Mouse (Mus musculus) kidney, adult 2 months (tissue): ENCODE measurements around the gene Rnf115. TPM values are rescaled to one million over a fixed set of nuclear protein-coding genes. Genes with fewer than 3 reads are reported as not detected.

Experiments
- DNase-seq: peaks from one replicate; pipeline ENCODE4 v3.0.0; 2021
- H3K27ac ChIP-seq: fragments of 200-500 bp; 2 replicates; pipeline ENCODE4 v1.5.1; 2012; ENCODE audit warnings: low read depth, low read length, control low read depth, inconsistent platforms; ENCODE audit not compliant: insufficient read depth
- H3K27me3 ChIP-seq: fragments of 200-500 bp; replicated peaks from 2 replicates; pipeline ENCODE4 v1.6.1; 2012; ENCODE audit warnings: mild to moderate bottlenecking, moderate library complexity, low read length, inconsistent platforms; ENCODE audit not compliant: control insufficient read depth, insufficient read depth
- H3K36me3 ChIP-seq: fragments of 200-500 bp; 2 replicates; pipeline ENCODE4 v1.6.1; 2012; ENCODE audit warnings: mild to moderate bottlenecking, moderate library complexity, low read length, inconsistent platforms; ENCODE audit not compliant: control insufficient read depth, insufficient read depth
- H3K4me1 ChIP-seq: fragments of 200-500 bp; 2 replicates; pipeline ENCODE4 v1.6.1; 2011; ENCODE audit warnings: low read length; ENCODE audit not compliant: control insufficient read depth, insufficient read depth
- H3K4me3 ChIP-seq: fragments of 200-500 bp; 2 replicates; pipeline ENCODE4 v1.5.1; 2011; ENCODE audit warnings: mild to moderate bottlenecking, low read depth, low read length, control low read depth; ENCODE audit not compliant: insufficient read depth
- CTCF ChIP-seq: fragments of 200-500 bp; conservative IDR thresholded peaks from 2 replicates; pipeline ENCODE4 v1.5.1; 2011; ENCODE audit warnings: low read depth, mild to moderate bottlenecking, control low read depth, low read length, moderate library complexity, mixed read lengths; ENCODE audit not compliant: insufficient read depth, insufficient read length
- POLR2A ChIP-seq: fragments of 200-500 bp; IDR thresholded peaks from one replicate; pipeline ENCODE4 v1.6.1; 2011; ENCODE audit warnings: low read depth, low read length, control low read depth
- WGBS: fragments of 180-500 bp; shearing (Covaris S2); methylation state at CpG from one replicate; pipeline ENCODE4 v1.1.7; 2018; 5-methylcytosine and 5-hydroxymethylcytosine counted together
- polyA plus RNA-seq: library from polyadenylated mRNA; depleted of rRNA; stranded (reverse); fragments of >200 nt; gene quantifications from 2 replicates; pipeline ENCODE4 v1.2.3, GENCODE M21; 2012

The Rnf115 gene
- polyA plus RNA-seq, 1 experiment = 23.5 TPM

GRCm38 (mm10) chr3:96787784-96788183, 60.3 kb downstream of the Rnf115 start:
- Histone ChIP-seq H3K4me1 (peaks cover 7% of the 10 kb centered on the region; the same call in 1 of the 2 replicates), H3K36me3 (peaks cover 4% of the 10 kb centered on the region), H3K4me3 (no peak overlapping the region), H3K27me3 (no peaks in the 10 kb centered on the region), H3K27ac (no peak overlapping the region)
- TF ChIP-seq CTCF = no peak
- TF ChIP-seq POLR2A = no peak
- 95% methylated on average over 1 of the region's 1 CpGs for WGBS
- peak; percentile 17 for DNase-seq

- Histone ChIP-seq H3K36me3 (peaks cover 4% of the 10 kb centered on the region), H3K4me1 (peaks cover 7% of the 10 kb centered on the region; the same call in 1 of the 2 replicates), H3K27ac (peak overlapping the region; percentile 52; the same call in 1 of the 2 replicates), H3K4me3 (no peak overlapping the region), H3K27me3 (no peaks in the 10 kb centered on the region)
- 45% methylated on average over 8 of the region's 8 CpGs for WGBS
- no peak for TF ChIP-seq POLR2A
- TF ChIP-seq CTCF = no peak
- peak; percentile 77 for DNase-seq
These were observed 61.0 kb downstream of the Rnf115 start for GRCm38 (mm10) chr3:96788506-96788905.

- Histone ChIP-seq H3K27me3 (no peaks in the 10 kb centered on the region), H3K4me1 (no peaks in the 10 kb centered on the region), H3K4me3 (no peak overlapping the region), H3K36me3 (no peaks in the 10 kb centered on the region), H3K27ac (no peak overlapping the region)
- no peak for DNase-seq
- no peak for TF ChIP-seq POLR2A
- WGBS = 69% methylated on average over 11 of the region's 11 CpGs
These were observed 72.8 kb downstream of the Rnf115 start for GRCm38 (mm10) chr3:96800254-96800653.

GRCm38 (mm10) chr3:96802214-96802613, 74.8 kb downstream of the Rnf115 start:
- TF ChIP-seq CTCF (no peak), POLR2A (no peak)
- Histone ChIP-seq H3K4me3 (no peak overlapping the region), H3K27me3 (no peaks in the 10 kb centered on the region), H3K27ac (no peak overlapping the region), H3K4me1 (no peaks in the 10 kb centered on the region), H3K36me3 (no peaks in the 10 kb centered on the region)
- 63% methylated on average over 1 of the region's 1 CpGs for WGBS
- no peak for DNase-seq

- no peak overlapping the region for H3K4me3 ChIP-seq
- H3K36me3 ChIP-seq = no peaks in the 10 kb centered on the region
- DNase-seq = no peak
- H3K27me3 ChIP-seq = no peaks in the 10 kb centered on the region
- H3K4me1 ChIP-seq = 0 out of 2 replicates have a peak, but pooled peaks cover under 1% of the 10 kb centered on the region
- no peak overlapping the region for H3K27ac ChIP-seq
- TF ChIP-seq POLR2A (no peak), CTCF (no peak)
- 84% methylated on average over 3 of the region's 3 CpGs for WGBS
These were observed 80.7 kb downstream of the Rnf115 start for GRCm38 (mm10) chr3:96808136-96808535.

- peak; percentile 21 for DNase-seq
- TF ChIP-seq CTCF = no peak
- no peak for TF ChIP-seq POLR2A
- H3K4me3 ChIP-seq = no peak overlapping the region
- no peak overlapping the region for H3K27ac ChIP-seq
- H3K4me1 ChIP-seq = 0 out of 2 replicates have a peak, but pooled peaks cover 5% of the 10 kb centered on the region
- H3K27me3 ChIP-seq = no peaks in the 10 kb centered on the region
- H3K36me3 ChIP-seq = no peaks in the 10 kb centered on the region
- WGBS = 59% methylated on average over 3 of the region's 3 CpGs
These were observed 81.2 kb downstream of the Rnf115 start for GRCm38 (mm10) chr3:96808651-96809050.

- Histone ChIP-seq H3K36me3 (no peaks in the 10 kb centered on the region), H3K4me3 (no peak overlapping the region), H3K4me1 (0 out of 2 replicates have a peak, but pooled peaks cover 6% of the 10 kb centered on the region), H3K27ac (no peak overlapping the region), H3K27me3 (no peaks in the 10 kb centered on the region)
- TF ChIP-seq POLR2A (no peak), CTCF (no peak)
- WGBS = 92% methylated on average over 3 of the region's 3 CpGs
- DNase-seq = no peak
These were observed 83.8 kb downstream of the Rnf115 start for GRCm38 (mm10) chr3:96811232-96811631.
